Mouse (Mus musculus) kidney, postnatal 0 days (tissue): Measurements from ENCODE around the gene Pmm1. TPM values are rescaled to one million over a fixed set of nuclear protein-coding genes. Genes with fewer than 3 reads are reported as not detected.

Source experiments
- ATAC-seq: fragments of 200-750 bp; cut with Nextera tagmentation; replicated peaks from 2 replicates; pipeline ENCODE4 v1.8.0; 2017; ENCODE audit warnings: low read depth, moderate number of reproducible peaks, moderate TSS enrichment, moderate library complexity; ENCODE audit not compliant: low FRiP score
- DNase-seq: peaks from one replicate; pipeline ENCODE4 v3.0.0-alpha.2; 2016; ENCODE audit warnings: low spot score
- H3K27ac ChIP-seq: fragments of 300-500 bp; sonication (generic); 2 replicates; pipeline ENCODE4 v1.5.1; 2014; ENCODE audit warnings: mild to moderate bottlenecking
- H3K27me3 ChIP-seq: fragments of 300-500 bp; sonication (generic); 2 replicates; pipeline ENCODE4 v1.6.1; 2014; ENCODE audit warnings: low read length, mixed read lengths; ENCODE audit not compliant: insufficient read depth
- H3K36me3 ChIP-seq: fragments of 300-500 bp; sonication (generic); 2 replicates; pipeline ENCODE4 v1.6.1; 2014; ENCODE audit warnings: low read length, mixed read lengths; ENCODE audit not compliant: insufficient read depth
- H3K4me1 ChIP-seq: fragments of 300-500 bp; sonication (generic); replicated peaks from 2 replicates; pipeline ENCODE4 v1.6.1; 2014; ENCODE audit warnings: antibody characterized with exemption, low read length, mixed read lengths; ENCODE audit not compliant: insufficient read depth
- H3K4me2 ChIP-seq: fragments of 300-500 bp; sonication (generic); 2 replicates; pipeline ENCODE4 v1.6.1; 2014; ENCODE audit warnings: mild to moderate bottlenecking, low read length, moderate library complexity, mixed read lengths
- H3K4me3 ChIP-seq: fragments of 300-500 bp; sonication (generic); replicated peaks from 2 replicates; pipeline ENCODE4 v1.5.1; 2014; ENCODE audit warnings: low read depth, low read length
- H3K9ac ChIP-seq: fragments of 300-500 bp; sonication (generic); 2 replicates; pipeline ENCODE4 v1.6.1; 2014; ENCODE audit warnings: low read depth, low read length
- H3K9me3 ChIP-seq: fragments of 300-500 bp; sonication (generic); replicated peaks from 2 replicates; pipeline ENCODE4 v1.6.1; 2016; ENCODE audit warnings: low read length, inconsistent platforms, mixed read lengths
- CTCF ChIP-seq: IDR thresholded peaks from 2 replicates; pipeline ENCODE4 v1.5.1; 2016; ENCODE audit warnings: antibody characterized with exemption, low read depth, mild to moderate bottlenecking, moderate library complexity
- WGBS: fragments of 180-500 bp; shearing (Covaris S2); extraction: QIAGEN DNeasy Blood & Tissue Kit; methylation state at CpG from one replicate; pipeline ENCODE4 v1.1.7; 2014; 5-methylcytosine and 5-hydroxymethylcytosine counted together
- polyA plus RNA-seq: library from polyadenylated mRNA; unstranded; fragments of >200 nt; fragmentation: Nextera tagmentation; extraction: Ambion mirVana; gene quantifications from 2 replicates; pipeline ENCODE4 v1.2.1, GENCODE M21; 2015

Gene Pmm1
- polyA plus RNA-seq, 1 experiment from 2014 or later = 27.1 TPM

GRCm38 (mm10) chr15:81940219-81940618 is 20.5 kb downstream of the Pmm1 start:
- WGBS = 91% methylated on average over 5 of the region's 5 CpGs
- Histone ChIP-seq H3K9ac (no peak overlapping the region), H3K4me3 (no peak overlapping the region), H3K27me3 (no peaks in the 10 kb centered on the region), H3K36me3 (no peaks in the 10 kb centered on the region), H3K9me3 (no peaks in the 10 kb centered on the region), H3K4me2 (no peak overlapping the region), H3K4me1 (peaks cover 16% of the 10 kb centered on the region), H3K27ac (no peak overlapping the region)
- DNase-seq (no peak), ATAC-seq (no peak)
- no peak for TF ChIP-seq CTCF

- Histone ChIP-seq H3K4me2 (no peak overlapping the region), H3K27me3 (no peaks in the 10 kb centered on the region), H3K4me3 (no peak overlapping the region), H3K4me1 (peaks cover 16% of the 10 kb centered on the region), H3K9me3 (no peaks in the 10 kb centered on the region), H3K9ac (no peak overlapping the region), H3K36me3 (no peaks in the 10 kb centered on the region), H3K27ac (no peak overlapping the region)
- no peak for DNase-seq
- TF ChIP-seq CTCF = no peak
- WGBS = 73% methylated on average over 4 of the region's 4 CpGs
- no peak for ATAC-seq
Measured at GRCm38 (mm10) chr15:81939774-81940173, 21.0 kb downstream of the Pmm1 start.

GRCm38 (mm10) chr15:81939157-81939715 is 21.5 kb downstream of the Pmm1 start:
- no peaks in the 10 kb centered on the region for H3K27me3 ChIP-seq
- no peak overlapping the region for H3K27ac ChIP-seq
- no peak overlapping the region for H3K4me3 ChIP-seq
- H3K4me2 ChIP-seq = no peak overlapping the region
- no peaks in the 10 kb centered on the region for H3K9me3 ChIP-seq
- WGBS = 85% methylated on average over 10 of the region's 10 CpGs
- no peak for TF ChIP-seq CTCF
- DNase-seq (no peak), ATAC-seq (no peak)
- peaks cover 16% of the 10 kb centered on the region for H3K4me1 ChIP-seq
- H3K9ac ChIP-seq = no peak overlapping the region
- H3K36me3 ChIP-seq = no peaks in the 10 kb centered on the region

- WGBS = 40% methylated on average over 2 of the region's 2 CpGs
- H3K4me2 ChIP-seq = peak overlapping the region; percentile 63
- DNase-seq = peak; percentile 41
- H3K27ac ChIP-seq = no peak overlapping the region
- 0 out of 2 replicates have a peak overlapping the region, but pooled peaks have one; percentile 42 for H3K4me3 ChIP-seq
- H3K9ac ChIP-seq = no peak overlapping the region
- H3K36me3 ChIP-seq = no peaks in the 10 kb centered on the region
- H3K27me3 ChIP-seq = no peaks in the 10 kb centered on the region
- 0 out of 2 replicates have a peak, but pooled peaks have one; percentile 2 for ATAC-seq
- peak; percentile 77 for TF ChIP-seq CTCF
- H3K4me1 ChIP-seq = peaks cover 18% of the 10 kb centered on the region
- no peaks in the 10 kb centered on the region for H3K9me3 ChIP-seq
Measured at GRCm38 (mm10) chr15:81938246-81938645, 22.5 kb downstream of the Pmm1 start.

DNA sequence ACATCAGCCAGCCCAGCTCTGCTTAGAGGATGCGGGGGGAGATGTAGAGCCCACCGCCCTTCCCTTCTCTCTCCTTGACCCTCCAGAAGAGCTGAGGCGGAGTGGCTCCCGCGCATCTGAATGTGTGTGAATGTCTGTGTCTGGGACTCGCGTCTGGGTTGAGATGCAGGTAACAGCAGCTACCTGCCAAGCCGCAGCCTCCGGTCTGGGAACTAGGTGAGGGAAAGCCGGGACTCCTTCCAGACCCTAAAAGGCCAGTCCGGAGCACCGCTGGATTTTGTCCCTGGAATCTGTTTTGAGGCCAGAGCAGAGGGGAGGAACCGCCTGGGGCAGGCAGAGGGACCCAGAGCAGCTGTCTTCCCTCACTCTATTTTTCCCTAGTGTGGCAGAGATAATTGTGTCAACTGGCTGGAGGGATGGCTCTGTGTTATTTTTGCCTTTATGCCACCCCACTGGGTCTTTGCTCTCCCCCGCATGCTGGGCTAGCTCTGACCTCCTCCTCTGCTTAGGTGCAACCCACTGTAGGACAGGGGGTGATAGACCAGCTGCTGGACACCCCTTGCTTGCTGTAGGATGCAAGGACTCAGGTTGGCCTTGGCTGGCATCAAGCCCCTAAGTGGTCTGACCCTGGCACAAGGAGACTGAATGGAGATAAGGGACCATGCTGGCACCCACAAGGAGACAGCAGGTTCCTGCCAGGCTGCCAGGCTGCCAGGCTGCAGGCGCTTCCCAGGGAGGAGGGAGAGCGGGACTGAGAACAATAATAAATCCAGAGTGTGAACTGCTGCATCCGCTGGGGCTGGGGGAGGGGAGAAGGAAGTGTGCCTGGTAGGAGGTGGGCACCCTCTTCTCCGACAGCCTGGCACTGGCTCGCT is 23.4 kb downstream of the Pmm1 start:
- Histone ChIP-seq H3K36me3 (no peaks in the 10 kb centered on the region), H3K27me3 (no peaks in the 10 kb centered on the region), H3K4me1 (peaks cover 25% of the 10 kb centered on the region), H3K27ac (peak overlapping the region; percentile 87), H3K4me2 (peak overlapping the region; percentile 63), H3K4me3 (peak overlapping the region; percentile 42), H3K9me3 (no peaks in the 10 kb centered on the region), H3K9ac (peak overlapping the region; percentile 56)
- WGBS = 3% methylated on average over 19 of the region's 19 CpGs
- ATAC-seq (no peak), DNase-seq (peak; percentile 68)
- no peak for TF ChIP-seq CTCF

DNA sequence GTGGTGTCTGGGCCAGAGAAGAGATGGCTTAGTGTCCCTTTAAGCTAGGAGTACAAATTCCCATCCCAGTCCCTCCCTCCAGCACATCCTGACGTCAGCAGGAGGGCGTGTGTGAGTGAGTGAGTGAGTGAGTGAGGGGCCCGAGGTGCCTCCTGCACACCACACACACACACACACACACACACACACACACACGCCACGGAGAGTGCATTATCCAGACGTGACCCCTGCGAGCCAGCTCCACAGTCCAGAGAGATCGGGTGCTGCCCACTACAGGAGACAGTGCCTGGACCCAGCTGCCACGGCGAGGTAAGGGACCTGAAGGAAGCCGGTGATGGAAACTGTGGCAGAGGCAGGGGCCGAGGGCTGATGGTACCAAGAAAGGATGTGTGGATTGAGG is 24.1 kb downstream of the Pmm1 start, which contains the start of gene Csdc2:
TSS of gene Csdc2 (plus strand) at position 81 of the 400 bp plus-strand sequence.
- no peaks in the 10 kb centered on the region for H3K9me3 ChIP-seq
- peak; percentile 47 for ATAC-seq
- no peaks in the 10 kb centered on the region for H3K27me3 ChIP-seq
- WGBS = 0% methylated on average over 12 of the region's 12 CpGs
- TF ChIP-seq CTCF = peak; percentile 47
- peak within 1 kb of the TSS; percentile 56 for H3K9ac ChIP-seq
- H3K4me1 ChIP-seq = peaks cover 25% of the 10 kb centered on the region
- peak within 1 kb of the TSS; percentile 42 for H3K4me3 ChIP-seq
- DNase-seq = peak; percentile 76
- H3K27ac ChIP-seq = peak within 1 kb of the TSS; percentile 87
- H3K36me3 ChIP-seq = no peaks in the 10 kb centered on the region
- peak within 1 kb of the TSS; percentile 63 for H3K4me2 ChIP-seq
